Comparison of ENCODE assay signal across 8 mouse cellular contexts in the genomic region with DNA sequence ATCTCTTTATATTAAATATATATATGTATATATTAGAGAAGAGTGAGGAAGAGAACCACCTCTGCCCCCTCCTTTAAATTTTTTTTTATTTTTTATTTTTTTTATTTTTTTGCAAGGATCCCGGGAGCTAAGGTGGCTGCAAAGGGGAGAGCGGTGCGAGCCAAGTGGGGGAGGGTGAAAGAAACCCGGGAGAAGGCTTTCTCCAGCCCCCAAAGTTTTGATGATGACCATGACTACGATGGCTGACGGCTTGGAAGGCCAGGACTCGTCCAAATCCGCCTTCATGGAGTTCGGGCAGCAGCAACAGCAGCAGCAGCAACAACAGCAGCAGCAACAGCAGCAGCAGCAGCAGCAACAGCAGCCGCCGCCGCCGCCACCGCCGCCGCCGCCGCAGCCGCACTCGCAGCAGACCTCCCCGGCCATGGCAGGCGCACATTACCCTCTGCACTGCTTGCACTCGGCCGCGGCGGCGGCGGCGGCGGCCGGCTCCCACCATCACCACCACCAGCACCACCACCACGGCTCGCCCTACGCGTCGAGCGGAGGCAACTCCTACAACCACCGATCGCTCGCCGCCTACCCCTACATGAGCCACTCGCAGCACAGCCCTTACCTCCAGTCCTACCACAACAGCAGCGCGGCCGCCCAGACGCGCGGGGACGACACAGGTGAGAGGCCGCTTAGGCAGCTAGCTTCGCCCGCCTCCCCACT. TPM values are rescaled to one million over a fixed set of nuclear protein-coding genes. Genes with fewer than 3 reads are reported as not detected.
DNase-seq lines count a peak whose midpoint lies in the region; ATAC-seq and TF ChIP-seq lines count a peak whose summit lies in the region.

Dlx6 (plus strand) TSS at position 175 of the 711 bp plus-strand sequence.

- WGBS in heart, embryonic 15.5 days: under 1% methylated on average over 52 of the region's 52 CpGs
- under 1% methylated on average over 52 of the region's 52 CpGs for WGBS in stomach, embryonic 16.5 days

- intact Hi-C loops in left cerebral cortex, adult 2 months (cut with DNase I): loop anchor here (5.0 kb wide), 1 partner anchor 286 kb away; the partner anchor contains the start of gene Sem1
- intact Hi-C loops in left cerebral cortex, postnatal 14 days (cut with DNase I): no loop called here

- H3K27ac ChIP-seq in left cerebral cortex, adult 2 months: peak within 1 kb of the TSS; percentile 19
- H3K27ac ChIP-seq in cortical plate, adult 2 months (ENCODE audit: insufficient read depth, low read length): peak within 1 kb of the TSS; percentile 64
- no peak within 1 kb of the TSS for H3K27ac ChIP-seq in heart, embryonic 15.5 days
- no peak within 1 kb of the TSS for H3K27ac ChIP-seq in stomach, embryonic 16.5 days (ENCODE audit: low read length)

- H3K4me3 ChIP-seq in left cerebral cortex, adult 2 months: peak within 1 kb of the TSS; percentile 37
- H3K4me3 ChIP-seq in cortical plate, adult 2 months (ENCODE audit: insufficient read depth, low read length): peak within 1 kb of the TSS; percentile 63
- peak within 1 kb of the TSS; percentile 54 for H3K4me3 ChIP-seq in heart, embryonic 15.5 days
- peak within 1 kb of the TSS; percentile 41 for H3K4me3 ChIP-seq in stomach, embryonic 16.5 days (replicated peaks; ENCODE audit: low read length)

- H3K9ac ChIP-seq in heart, embryonic 15.5 days: peak within 1 kb of the TSS; percentile 20; the same call in 1 of the 2 replicates
- peak within 1 kb of the TSS; percentile 35; the same call in 1 of the 2 replicates for H3K9ac ChIP-seq in stomach, embryonic 16.5 days (ENCODE audit: low read length)

- H3K4me2 ChIP-seq in heart, embryonic 15.5 days: peak within 1 kb of the TSS; percentile 83
- H3K4me2 ChIP-seq in stomach, embryonic 16.5 days (ENCODE audit: low read depth, low read length): peak within 1 kb of the TSS; percentile 65

- peaks cover 90% of the 10 kb centered on the region for H3K27me3 ChIP-seq in heart, embryonic 15.5 days
- H3K27me3 ChIP-seq in stomach, embryonic 16.5 days (ENCODE audit: control insufficient read depth, insufficient read depth, low read length): peaks cover 82% of the 10 kb centered on the region

- no peak for TF ChIP-seq CTCF in left cerebral cortex, adult 2 months (IDR thresholded peaks at IDR 0.05)
- no peak for TF ChIP-seq CTCF in cortical plate, adult 2 months (IDR thresholded peaks at IDR 0.05; ENCODE audit: extremely low read depth, insufficient read depth, low read length)

- no peaks in the 10 kb centered on the region for H3K9me3 ChIP-seq in heart, embryonic 15.5 days (replicated peaks)
- H3K9me3 ChIP-seq in stomach, embryonic 16.5 days (replicated peaks; ENCODE audit: control insufficient read depth, low read length): no peaks in the 10 kb centered on the region

- H3K4me1 ChIP-seq in cortical plate, adult 2 months (ENCODE audit: control insufficient read depth, insufficient read depth, low read length): no peaks in the 10 kb centered on the region
- peaks cover 38% of the 10 kb centered on the region for H3K4me1 ChIP-seq in heart, embryonic 15.5 days (replicated peaks)
- H3K4me1 ChIP-seq in stomach, embryonic 16.5 days (ENCODE audit: control insufficient read depth, insufficient read depth, low read length): peaks cover 13% of the 10 kb centered on the region

- no peak for TF ChIP-seq POLR2A in cortical plate, adult 2 months (IDR thresholded peaks at IDR 0.05; ENCODE audit: extremely low read depth, insufficient read depth, low read length)

- DNase-seq in left cerebral cortex, adult 2 months (ENCODE audit: extremely low spot score in 1 of 2, low spot score in 2 of 2): no peak
- no peak for DNase-seq in left cerebral cortex, postnatal 14 days (ENCODE audit: low spot score in 2 of 2)
- peak; percentile 27 for DNase-seq in liver
- no peak for DNase-seq in spleen, adult 18-20 months
- no peak for DNase-seq in urinary bladder, postnatal 14 days (ENCODE audit: low spot score)

- ATAC-seq in heart, embryonic 15.5 days (replicated peaks; ENCODE audit: insufficient number of reproducible peaks, insufficient read depth, low FRiP score, low read depth): peak; percentile 62
- peak; percentile 63; the same call in 1 of the 2 replicates for ATAC-seq in stomach, embryonic 16.5 days (ENCODE audit: insufficient read depth, low FRiP score)

- no peaks in the 10 kb centered on the region for H3K36me3 ChIP-seq in heart, embryonic 15.5 days
- H3K36me3 ChIP-seq in stomach, embryonic 16.5 days (ENCODE audit: control insufficient read depth, insufficient read depth, low read length): no peaks in the 10 kb centered on the region

RNA-seq across cellular contexts. Expression of gene Dlx6, which starts in this region (rescaled TPM):
- total RNA-seq in left cerebral cortex, adult 2 months (2021): 10 to 100 TPM in 1 of 2 experiments, 1 to 10 TPM in 1; 9.1 to 11.1 TPM
- 10 to 100 TPM in 1 of 2 experiments, 1 to 10 TPM in 1; 8.9 to 10.8 TPM for total RNA-seq in left cerebral cortex, postnatal 14 days (2021)
- 7.2 and 7.7 TPM in 2 replicates for polyA plus RNA-seq in cortical plate, adult 2 months (2012; rRNA removed)
- 0.19 TPM in 1 of 2 replicates, not detected in the other for polyA plus RNA-seq in heart, embryonic 15.5 days (2015; fragmentation: Nextera tagmentation; extraction: Ambion mirVana)
- 0.27 and 0.47 TPM in 2 replicates for polyA plus RNA-seq in stomach, embryonic 16.5 days (2015; fragmentation: Nextera tagmentation; extraction: Ambion mirVana)

Comparison
In these comparisons a context has a peak if more than half of its experiments do, and no peak if none do; other contexts are left out.
1. Peak in ATAC-seq, H3K4me3 ChIP-seq, H3K9ac ChIP-seq and H3K4me2 ChIP-seq in heart, embryonic 15.5 days; RNA of the gene not detected or under 1 TPM.
2. Peak in ATAC-seq, H3K4me3 ChIP-seq, H3K9ac ChIP-seq and H3K4me2 ChIP-seq in stomach, embryonic 16.5 days; RNA of the gene not detected or under 1 TPM.
3. H3K27ac ChIP-seq: peak in left cerebral cortex, adult 2 months (single experiment) and cortical plate, adult 2 months (single experiment); none in heart, embryonic 15.5 days (single experiment) and stomach, embryonic 16.5 days (single experiment).
4. Peak in every context shown above with its lines, with median percentiles within 50 percentile points of each other: H3K4me3 ChIP-seq.